16 mouse cellular contexts compared by ENCODE assay signal in the genomic region with DNA sequence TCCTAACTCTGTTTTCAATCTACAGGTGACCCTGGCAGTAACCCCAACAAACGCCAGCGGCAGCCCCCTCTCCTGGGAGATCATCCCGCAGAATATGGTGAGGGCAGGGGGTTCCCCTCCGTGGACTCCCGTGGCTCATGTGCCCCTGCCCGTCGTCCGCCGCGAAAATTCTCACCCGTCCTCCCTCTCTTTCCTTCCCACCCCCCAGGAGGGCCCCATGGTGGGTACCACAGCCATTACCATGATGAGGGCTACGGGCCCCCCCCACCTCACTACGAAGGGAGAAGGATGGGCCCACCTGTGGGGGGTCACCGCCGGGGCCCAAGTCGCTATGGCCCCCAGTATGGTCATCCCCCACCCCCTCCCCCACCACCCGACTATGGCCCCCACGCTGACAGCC. TPM values are rescaled to one million over a fixed set of nuclear protein-coding genes. Genes with fewer than 3 reads are reported as not detected.
DNase-seq lines count a peak whose midpoint lies in the region; ATAC-seq and TF ChIP-seq lines count a peak whose summit lies in the region.
"Had no signal": no experiment of that assay in that cellular context is flagged by ENCODE, and none has a peak within 500 bp of the region (broad histone marks: within the 10 kb centered on the region; RNA-seq: fewer than 3 reads in every experiment).

No protein-coding gene starts in this region.

- TF ChIP-seq CTCF in cerebellum, adult 2 months (IDR thresholded peaks at IDR 0.05; ENCODE audit: borderline replicate concordance, insufficient read depth, low read depth, low read length), result no peak

- H3K4me1 ChIP-seq in cerebellum, adult 2 months (ENCODE audit: control insufficient read depth, insufficient read depth, low read length), result peaks cover 42% of the 10 kb centered on the region
- peaks cover 89% of the 10 kb centered on the region for H3K4me1 ChIP-seq in hindbrain, embryonic 10.5 days (replicated peaks)
- H3K4me1 ChIP-seq in hindbrain, embryonic 12.5 days, result peaks cover 64% of the 10 kb centered on the region
- peaks cover 95% of the 10 kb centered on the region for H3K4me1 ChIP-seq in liver, embryonic 13.5 days (replicated peaks)
- H3K4me1 ChIP-seq in liver, embryonic 11.5 days (replicated peaks; ENCODE audit: control insufficient read depth, insufficient read depth, low read length), result peaks cover 39% of the 10 kb centered on the region
- peaks cover 49% of the 10 kb centered on the region for H3K4me1 ChIP-seq in embryonic facial prominence, embryonic 13.5 days

- no peak for TF ChIP-seq POLR2A in cerebellum, adult 2 months (IDR thresholded peaks at IDR 0.05; ENCODE audit: borderline replicate concordance, insufficient read depth, low read length)

- peak; percentile 46 for DNase-seq in cerebellum, adult 11-12 months
- no peak for DNase-seq in cerebellum, adult 2 months
- DNase-seq in hindbrain, embryonic 10.5 days (ENCODE audit: low spot score), result no peak
- no peak for DNase-seq in liver, embryonic 13.5 days
- no peak for DNase-seq in liver, embryonic 11.5 days (ENCODE audit: low spot score)
- no peak for DNase-seq in lung, postnatal 36 days
- DNase-seq: embryo, embryonic 11 days; gastrocnemius, postnatal 10 days; kidney, adult 18-20 months; lung, adult 18-20 months; lung, postnatal 4 days; thymus, postnatal 14 days had no signal

- H3K36me3 ChIP-seq in hindbrain, embryonic 10.5 days, result peaks cover 96% of the 10 kb centered on the region
- peaks cover 92% of the 10 kb centered on the region for H3K36me3 ChIP-seq in hindbrain, embryonic 12.5 days
- H3K36me3 ChIP-seq in liver, embryonic 13.5 days, result peaks cover 97% of the 10 kb centered on the region
- H3K36me3 ChIP-seq in liver, embryonic 11.5 days (ENCODE audit: control insufficient read depth, insufficient read depth, low read length), result peaks cover 85% of the 10 kb centered on the region
- H3K36me3 ChIP-seq in embryonic facial prominence, embryonic 13.5 days, result peaks cover 96% of the 10 kb centered on the region

- no peak overlapping the region for H3K27ac ChIP-seq in cerebellum, adult 2 months (ENCODE audit: insufficient read depth, low read length)
- peak overlapping the region; percentile 50; the same call in 1 of the 2 replicates for H3K27ac ChIP-seq in hindbrain, embryonic 10.5 days
- no peak overlapping the region for H3K27ac ChIP-seq in hindbrain, embryonic 12.5 days
- H3K27ac ChIP-seq in liver, embryonic 13.5 days, result peak overlapping the region; percentile 13; the same call in 1 of the 2 replicates
- no peak overlapping the region for H3K27ac ChIP-seq in liver, embryonic 11.5 days (ENCODE audit: low read depth, low read length)
- H3K27ac ChIP-seq in embryonic facial prominence, embryonic 13.5 days, result peak overlapping the region; percentile 4; the same call in 1 of the 2 replicates
- H3K27ac ChIP-seq: limb, embryonic 12.5 days; midbrain, embryonic 13.5 days had no signal

- no peak for ATAC-seq in hindbrain, embryonic 12.5 days (ENCODE audit: low FRiP score)
- ATAC-seq in liver, embryonic 13.5 days (ENCODE audit: low read depth), result no peak
- ATAC-seq in liver, embryonic 11.5 days (replicated peaks; ENCODE audit: low FRiP score), result no peak
- no peak for ATAC-seq in embryonic facial prominence, embryonic 13.5 days (ENCODE audit: insufficient number of reproducible peaks, insufficient read depth, low FRiP score, low TSS enrichment, low read depth)
- ATAC-seq: midbrain, embryonic 13.5 days had no signal

- no peak overlapping the region for H3K9ac ChIP-seq in hindbrain, embryonic 12.5 days
- no peak overlapping the region for H3K9ac ChIP-seq in liver, embryonic 13.5 days
- H3K9ac ChIP-seq in liver, embryonic 11.5 days (ENCODE audit: low read depth, low read length), result no peak overlapping the region
- H3K9ac ChIP-seq in embryonic facial prominence, embryonic 13.5 days, result no peak overlapping the region
- H3K9ac ChIP-seq: limb, embryonic 12.5 days had no signal

- H3K27me3 ChIP-seq in cerebellum, adult 2 months (ENCODE audit: control insufficient read depth, insufficient read depth, low read length), result no peaks in the 10 kb centered on the region
- H3K27me3 ChIP-seq in hindbrain, embryonic 10.5 days (ENCODE audit: insufficient read depth, poor library complexity, severe bottlenecking), result no peaks in the 10 kb centered on the region
- no peaks in the 10 kb centered on the region for H3K27me3 ChIP-seq in hindbrain, embryonic 12.5 days
- no peaks in the 10 kb centered on the region for H3K27me3 ChIP-seq in liver, embryonic 13.5 days
- H3K27me3 ChIP-seq in liver, embryonic 11.5 days (replicated peaks; ENCODE audit: control insufficient read depth, insufficient read depth, low read length), result no peaks in the 10 kb centered on the region
- H3K27me3 ChIP-seq in embryonic facial prominence, embryonic 13.5 days, result no peaks in the 10 kb centered on the region
- H3K27me3 ChIP-seq: limb, embryonic 12.5 days; midbrain, embryonic 13.5 days had no signal

- H3K9me3 ChIP-seq in hindbrain, embryonic 10.5 days, result no peaks in the 10 kb centered on the region
- no peaks in the 10 kb centered on the region for H3K9me3 ChIP-seq in hindbrain, embryonic 12.5 days (replicated peaks)
- no peaks in the 10 kb centered on the region for H3K9me3 ChIP-seq in liver, embryonic 13.5 days (replicated peaks)
- no peaks in the 10 kb centered on the region for H3K9me3 ChIP-seq in liver, embryonic 11.5 days (ENCODE audit: control insufficient read depth, low read length)
- H3K9me3 ChIP-seq in embryonic facial prominence, embryonic 13.5 days, result no peaks in the 10 kb centered on the region
- H3K9me3 ChIP-seq: limb, embryonic 12.5 days; midbrain, embryonic 13.5 days had no signal

- WGBS in cerebellum, adult 2 months, result 44% methylated on average over 18 of the region's 18 CpGs
- 82% methylated on average over 18 of the region's 18 CpGs for WGBS in hindbrain, embryonic 10.5 days
- 72% methylated on average over 18 of the region's 18 CpGs for WGBS in hindbrain, embryonic 12.5 days
- 88% methylated on average over 18 of the region's 18 CpGs for WGBS in liver, embryonic 13.5 days (ENCODE audit: insufficient replicate concordance)
- WGBS in liver, embryonic 11.5 days, result 86% methylated on average over 18 of the region's 18 CpGs
- WGBS in embryonic facial prominence, embryonic 13.5 days, result 78% methylated on average over 18 of the region's 18 CpGs

- H3K4me3 ChIP-seq in cerebellum, adult 2 months (replicated peaks; ENCODE audit: insufficient read depth, low read depth, low read length), result no peak overlapping the region
- H3K4me3 ChIP-seq in hindbrain, embryonic 10.5 days, result peak overlapping the region; percentile 34; the same call in 1 of the 2 replicates
- no peak overlapping the region for H3K4me3 ChIP-seq in hindbrain, embryonic 12.5 days
- no peak overlapping the region for H3K4me3 ChIP-seq in liver, embryonic 13.5 days (replicated peaks)
- no peak overlapping the region for H3K4me3 ChIP-seq in liver, embryonic 11.5 days (ENCODE audit: low read depth, low read length)
- H3K4me3 ChIP-seq in embryonic facial prominence, embryonic 13.5 days, result no peak overlapping the region
- H3K4me3 ChIP-seq: limb, embryonic 12.5 days had no signal

- H3K4me2 ChIP-seq in hindbrain, embryonic 12.5 days (replicated peaks), result no peak overlapping the region
- H3K4me2 ChIP-seq in liver, embryonic 13.5 days, result peak overlapping the region; percentile 6; the same call in 1 of the 2 replicates
- no peak overlapping the region for H3K4me2 ChIP-seq in liver, embryonic 11.5 days
- H3K4me2 ChIP-seq in embryonic facial prominence, embryonic 13.5 days, result no peak overlapping the region
- H3K4me2 ChIP-seq: limb, embryonic 12.5 days; midbrain, embryonic 13.5 days had no signal

RNA-seq across cellular contexts. Expression of gene Ech1, which starts 6.6 kb away (rescaled TPM):
- polyA plus RNA-seq in cerebellum, adult 2 months (2012; rRNA removed), result 106 and 115 TPM in 2 replicates
- polyA plus RNA-seq in hindbrain, embryonic 10.5 days (2016; fragmentation: Nextera tagmentation; extraction: Ambion mirVana), result 87.9 and 93.3 TPM in 2 replicates
- polyA plus RNA-seq in hindbrain, embryonic 12.5 days (2016; fragmentation: Nextera tagmentation; extraction: Ambion mirVana), result 84.7 and 87.8 TPM in 2 replicates
- 74.5 and 77.7 TPM in 2 replicates for polyA plus RNA-seq in liver, embryonic 13.5 days (2015; fragmentation: Nextera tagmentation; extraction: Ambion mirVana)
- 107 TPM in 2 replicates for polyA plus RNA-seq in liver, embryonic 11.5 days (2014; fragmentation: Nextera tagmentation; extraction: Ambion mirVana)
- polyA plus RNA-seq in embryonic facial prominence, embryonic 13.5 days (2015; fragmentation: Nextera tagmentation; extraction: Ambion mirVana), result 153 TPM in 2 replicates

RNA-seq across cellular contexts. Expression of gene Hnrnpl, which starts 10.1 kb away (rescaled TPM):
- 366 and 379 TPM in 2 replicates for polyA plus RNA-seq in cerebellum, adult 2 months (2012; rRNA removed)
- polyA plus RNA-seq in hindbrain, embryonic 10.5 days (2016; fragmentation: Nextera tagmentation; extraction: Ambion mirVana), result 312 TPM in 2 replicates
- 297 and 345 TPM in 2 replicates for polyA plus RNA-seq in hindbrain, embryonic 12.5 days (2016; fragmentation: Nextera tagmentation; extraction: Ambion mirVana)
- polyA plus RNA-seq in liver, embryonic 13.5 days (2015; fragmentation: Nextera tagmentation; extraction: Ambion mirVana), result 130 and 154 TPM in 2 replicates
- polyA plus RNA-seq in liver, embryonic 11.5 days (2014; fragmentation: Nextera tagmentation; extraction: Ambion mirVana), result 238 and 279 TPM in 2 replicates
- polyA plus RNA-seq in embryonic facial prominence, embryonic 13.5 days (2015; fragmentation: Nextera tagmentation; extraction: Ambion mirVana), result 301 and 303 TPM in 2 replicates

RNA-seq across cellular contexts. Expression of gene Lgals4, which starts 15.2 kb away (rescaled TPM):
- 6.9 and 8.3 TPM in 2 replicates for polyA plus RNA-seq in cerebellum, adult 2 months (2012; rRNA removed)
- polyA plus RNA-seq in hindbrain, embryonic 10.5 days (2016; fragmentation: Nextera tagmentation; extraction: Ambion mirVana), result 3.9 and 4.0 TPM in 2 replicates
- polyA plus RNA-seq in hindbrain, embryonic 12.5 days (2016; fragmentation: Nextera tagmentation; extraction: Ambion mirVana), result 5.0 and 5.1 TPM in 2 replicates
- polyA plus RNA-seq in liver, embryonic 13.5 days (2015; fragmentation: Nextera tagmentation; extraction: Ambion mirVana), result 1.6 and 3.1 TPM in 2 replicates
- polyA plus RNA-seq in liver, embryonic 11.5 days (2014; fragmentation: Nextera tagmentation; extraction: Ambion mirVana), result 2.9 and 5.1 TPM in 2 replicates
- polyA plus RNA-seq in embryonic facial prominence, embryonic 13.5 days (2015; fragmentation: Nextera tagmentation; extraction: Ambion mirVana), result 8.7 and 15.3 TPM in 2 replicates

RNA-seq across cellular contexts. Expression of gene Rinl, which starts 29.7 kb away (rescaled TPM):
- 3.0 and 3.1 TPM in 2 replicates for polyA plus RNA-seq in cerebellum, adult 2 months (2012; rRNA removed)
- 4.0 TPM in 2 replicates for polyA plus RNA-seq in hindbrain, embryonic 10.5 days (2016; fragmentation: Nextera tagmentation; extraction: Ambion mirVana)
- polyA plus RNA-seq in hindbrain, embryonic 12.5 days (2016; fragmentation: Nextera tagmentation; extraction: Ambion mirVana), result 2.2 and 2.7 TPM in 2 replicates
- 10.8 and 12.0 TPM in 2 replicates for polyA plus RNA-seq in liver, embryonic 13.5 days (2015; fragmentation: Nextera tagmentation; extraction: Ambion mirVana)
- 21.7 and 23.1 TPM in 2 replicates for polyA plus RNA-seq in liver, embryonic 11.5 days (2014; fragmentation: Nextera tagmentation; extraction: Ambion mirVana)
- 2.6 and 4.1 TPM in 2 replicates for polyA plus RNA-seq in embryonic facial prominence, embryonic 13.5 days (2015; fragmentation: Nextera tagmentation; extraction: Ambion mirVana)

RNA-seq across cellular contexts. Expression of gene Lgals7, which starts 45.2 kb away (rescaled TPM):
- polyA plus RNA-seq in cerebellum, adult 2 months (2012; rRNA removed), result 0.16 TPM in 1 of 2 replicates, not detected in the other
- polyA plus RNA-seq in hindbrain, embryonic 10.5 days (2016; fragmentation: Nextera tagmentation; extraction: Ambion mirVana), result 0.97 and 4.0 TPM in 2 replicates
- polyA plus RNA-seq in hindbrain, embryonic 12.5 days (2016; fragmentation: Nextera tagmentation; extraction: Ambion mirVana), result 3.1 and 3.5 TPM in 2 replicates
- 0.44 TPM in 1 of 2 replicates, not detected in the other for polyA plus RNA-seq in liver, embryonic 13.5 days (2015; fragmentation: Nextera tagmentation; extraction: Ambion mirVana)
- not detected in 2 replicates for polyA plus RNA-seq in liver, embryonic 11.5 days (2014; fragmentation: Nextera tagmentation; extraction: Ambion mirVana)
- polyA plus RNA-seq in embryonic facial prominence, embryonic 13.5 days (2015; fragmentation: Nextera tagmentation; extraction: Ambion mirVana), result 25.5 and 29.4 TPM in 2 replicates

Comparison
In these comparisons a context has a peak if more than half of its experiments do, and no peak if none do; other contexts are left out.
1. H3K27ac ChIP-seq: peak in hindbrain, embryonic 10.5 days (single experiment), liver, embryonic 13.5 days (single experiment) and embryonic facial prominence, embryonic 13.5 days (single experiment); none in cerebellum, adult 2 months (single experiment), hindbrain, embryonic 12.5 days (single experiment) and liver, embryonic 11.5 days (single experiment).